ENCODE assay signal across 27 mouse cellular contexts in genomic region chr7:68061434-68061833, GRCm38 (mm10).
DNase-seq lines count a peak whose midpoint lies in the region; ATAC-seq and TF ChIP-seq lines count a peak whose summit lies in the region.
"Had no signal": no experiment of that assay in that cellular context is flagged by ENCODE, and none has a peak within 500 bp of the region (broad histone marks: within the 10 kb centered on the region; RNA-seq: fewer than 3 reads in every experiment).

No protein-coding gene starts in this region.

- no peaks in the 10 kb centered on the region for H3K27me3 ChIP-seq in intestine, embryonic 15.5 days (replicated peaks)
- no peaks in the 10 kb centered on the region for H3K27me3 ChIP-seq in intestine, postnatal 0 days (replicated peaks; ENCODE audit: control insufficient read depth, insufficient read depth, low read length)
- H3K27me3 ChIP-seq in lung, embryonic 16.5 days (ENCODE audit: control insufficient read depth, insufficient read depth, low read depth, low read length) = no peaks in the 10 kb centered on the region
- no peaks in the 10 kb centered on the region for H3K27me3 ChIP-seq in stomach, postnatal 0 days (ENCODE audit: control insufficient read depth, insufficient read depth, low read length)
- H3K27me3 ChIP-seq: heart, embryonic 13.5 days; neural tube, embryonic 12.5 days; Patski had no signal

- TF ChIP-seq CTCF in intestine, postnatal 0 days (IDR thresholded peaks at IDR 0.05; ENCODE audit: low read depth) = no peak
- TF ChIP-seq CTCF in lung, adult 2 months (IDR thresholded peaks at IDR 0.05; ENCODE audit: insufficient read depth, low read length) = no peak
- no peak for TF ChIP-seq CTCF in stomach, postnatal 0 days (IDR thresholded peaks at IDR 0.05; ENCODE audit: low read depth)

- no peak for TF ChIP-seq POLR2A in lung, adult 2 months (IDR thresholded peaks at IDR 0.05; ENCODE audit: borderline replicate concordance, extremely low read depth, low read depth, low read length)

- no peak overlapping the region for H3K9ac ChIP-seq in intestine, embryonic 15.5 days
- H3K9ac ChIP-seq in intestine, postnatal 0 days (ENCODE audit: low read depth, low read length) = no peak overlapping the region
- H3K9ac ChIP-seq in lung, embryonic 16.5 days (ENCODE audit: low read length) = no peak overlapping the region
- no peak overlapping the region for H3K9ac ChIP-seq in stomach, postnatal 0 days (ENCODE audit: low read length)
- H3K9ac ChIP-seq: hindbrain, embryonic 14.5 days; liver, embryonic 14.5 days; neural tube, embryonic 12.5 days had no signal

- no peaks in the 10 kb centered on the region for H3K9me3 ChIP-seq in intestine, embryonic 15.5 days
- H3K9me3 ChIP-seq in intestine, postnatal 0 days (ENCODE audit: control insufficient read depth) = no peaks in the 10 kb centered on the region
- no peaks in the 10 kb centered on the region for H3K9me3 ChIP-seq in lung, embryonic 16.5 days (ENCODE audit: control insufficient read depth, low read length)
- no peaks in the 10 kb centered on the region for H3K9me3 ChIP-seq in stomach, postnatal 0 days (ENCODE audit: control insufficient read depth, low read length)
- H3K9me3 ChIP-seq: heart, embryonic 13.5 days; neural tube, embryonic 12.5 days had no signal

- H3K4me2 ChIP-seq in intestine, embryonic 15.5 days (replicated peaks) = no peak overlapping the region
- no peak overlapping the region for H3K4me2 ChIP-seq in intestine, postnatal 0 days (replicated peaks; ENCODE audit: low read depth)
- peak overlapping the region; percentile 34 for H3K4me2 ChIP-seq in lung, embryonic 16.5 days (ENCODE audit: low read depth, low read length)
- no peak overlapping the region for H3K4me2 ChIP-seq in stomach, postnatal 0 days (replicated peaks; ENCODE audit: low read depth)
- H3K4me2 ChIP-seq: heart, embryonic 13.5 days; hindbrain, embryonic 14.5 days; midbrain, embryonic 11.5 days; neural tube, embryonic 12.5 days had no signal

- WGBS in intestine, embryonic 15.5 days = 70% methylated on average over 9 of the region's 9 CpGs
- 74% methylated on average over 9 of the region's 9 CpGs for WGBS in intestine, postnatal 0 days
- whole genome bisulfite sequencing in lung, embryonic 16.5 days = 59% methylated on average over 9 of the region's 9 CpGs
- WGBS in lung, adult 2 months = 68% methylated on average over 9 of the region's 9 CpGs
- WGBS in stomach, postnatal 0 days = 50% methylated on average over 9 of the region's 9 CpGs

- no peak overlapping the region for H3K27ac ChIP-seq in intestine, embryonic 15.5 days
- no peak overlapping the region for H3K27ac ChIP-seq in intestine, postnatal 0 days (ENCODE audit: low read depth, low read length)
- H3K27ac ChIP-seq in lung, embryonic 16.5 days (ENCODE audit: low read length) = peak overlapping the region; percentile 84
- peak overlapping the region; percentile 74 for H3K27ac ChIP-seq in stomach, postnatal 0 days (replicated peaks)
- H3K27ac ChIP-seq: gastrocnemius, adult 2 months; heart, embryonic 13.5 days; hindbrain, embryonic 14.5 days; liver, embryonic 14.5 days; neural tube, embryonic 12.5 days had no signal

- H3K4me1 ChIP-seq in intestine, embryonic 15.5 days (replicated peaks) = peaks cover 26% of the 10 kb centered on the region
- no peaks in the 10 kb centered on the region for H3K4me1 ChIP-seq in intestine, postnatal 0 days (replicated peaks; ENCODE audit: control insufficient read depth, insufficient read depth, low read length)
- peaks cover 46% of the 10 kb centered on the region for H3K4me1 ChIP-seq in lung, embryonic 16.5 days (replicated peaks; ENCODE audit: control insufficient read depth, insufficient read depth, low read length)
- peaks cover 12% of the 10 kb centered on the region for H3K4me1 ChIP-seq in lung, adult 2 months (ENCODE audit: control insufficient read depth, insufficient read depth, low read length)
- H3K4me1 ChIP-seq in stomach, postnatal 0 days (replicated peaks; ENCODE audit: control insufficient read depth, insufficient read depth) = peaks cover 13% of the 10 kb centered on the region

- no peak overlapping the region for H3K4me3 ChIP-seq in intestine, embryonic 15.5 days (replicated peaks)
- H3K4me3 ChIP-seq in intestine, postnatal 0 days (ENCODE audit: low read depth, low read length) = no peak overlapping the region
- H3K4me3 ChIP-seq in lung, embryonic 16.5 days (ENCODE audit: low read length) = no peak overlapping the region
- no peak overlapping the region for H3K4me3 ChIP-seq in lung, adult 2 months (replicated peaks; ENCODE audit: extremely low read depth, low read depth, low read length)
- no peak overlapping the region for H3K4me3 ChIP-seq in stomach, postnatal 0 days (ENCODE audit: low read depth, low read length)
- H3K4me3 ChIP-seq: gastrocnemius, adult 2 months; heart, embryonic 13.5 days; myocyte; neural tube, embryonic 12.5 days had no signal

- 0 out of 2 replicates have a peak, but pooled peaks have one; percentile 21 for ATAC-seq in intestine, embryonic 15.5 days
- ATAC-seq in intestine, postnatal 0 days = no peak
- ATAC-seq in lung, embryonic 16.5 days (ENCODE audit: low read depth) = no peak; the same call in 1 of the 2 replicates
- peak; percentile 55 for ATAC-seq in stomach, postnatal 0 days (ENCODE audit: low FRiP score, low TSS enrichment)
- ATAC-seq: forebrain, embryonic 14.5 days had no signal

- H3K36me3 ChIP-seq in intestine, embryonic 15.5 days = no peaks in the 10 kb centered on the region
- H3K36me3 ChIP-seq in intestine, postnatal 0 days (ENCODE audit: control insufficient read depth, insufficient read depth) = no peaks in the 10 kb centered on the region
- H3K36me3 ChIP-seq in lung, embryonic 16.5 days (ENCODE audit: control insufficient read depth, insufficient read depth, low read length) = no peaks in the 10 kb centered on the region
- H3K36me3 ChIP-seq in stomach, postnatal 0 days (ENCODE audit: control insufficient read depth, insufficient read depth, low read length) = no peaks in the 10 kb centered on the region
- H3K36me3 ChIP-seq: heart, embryonic 13.5 days; neural tube, embryonic 12.5 days had no signal

- no peak for TF ChIP-seq EP300 in stomach, postnatal 0 days (optimal IDR thresholded peaks at IDR 0.05)

- DNase-seq in lung, adult 2 months = no peak
- DNase-seq in urinary bladder, postnatal 36 days (ENCODE audit: low spot score in 2 of 2) = peak; percentile 28 to 58
- no peak for DNase-seq in urinary bladder, postnatal 4 days (ENCODE audit: low spot score in 2 of 2)
- no peak for DNase-seq in stomach, postnatal 0 days (ENCODE audit: low spot score)
- no peak for DNase-seq in cerebellum, adult 9-11 months
- DNase-seq: cerebellum, adult 11-12 months; cerebellum, postnatal 10 days; gastrocnemius, adult 2 months; gastrocnemius, postnatal 36 days; heart, postnatal 10 days; kidney, postnatal 4 days; liver; right cerebral cortex, adult 18-20 months; spleen, adult 18-20 months; thymus, adult 18-20 months; thymus, postnatal 36 days had no signal

Comparison
In these comparisons a context has a peak if more than half of its experiments do, and no peak if none do; other contexts are left out.
1. ATAC-seq: peak in intestine, embryonic 15.5 days (single experiment) and stomach, postnatal 0 days (single experiment); none in intestine, postnatal 0 days (single experiment) and lung, embryonic 16.5 days (single experiment).
2. DNase-seq: peak in urinary bladder, postnatal 36 days (2 of 2); none in lung, adult 2 months (single experiment), urinary bladder, postnatal 4 days (0 of 2), stomach, postnatal 0 days (single experiment) and cerebellum, adult 9-11 months (single experiment).
3. H3K27ac ChIP-seq: peak in lung, embryonic 16.5 days (single experiment) and stomach, postnatal 0 days (single experiment); none in intestine, embryonic 15.5 days (single experiment) and intestine, postnatal 0 days (single experiment).